Mouse (Mus musculus): Measurements from ENCODE around the gene Fh1. TPM values are rescaled to one million over a fixed set of nuclear protein-coding genes. Genes with fewer than 3 reads are reported as not detected.

Gene Fh1
- total and polyA plus RNA-seq, 3 experiments = 159 to 186 TPM; not detected in 1

DNA sequence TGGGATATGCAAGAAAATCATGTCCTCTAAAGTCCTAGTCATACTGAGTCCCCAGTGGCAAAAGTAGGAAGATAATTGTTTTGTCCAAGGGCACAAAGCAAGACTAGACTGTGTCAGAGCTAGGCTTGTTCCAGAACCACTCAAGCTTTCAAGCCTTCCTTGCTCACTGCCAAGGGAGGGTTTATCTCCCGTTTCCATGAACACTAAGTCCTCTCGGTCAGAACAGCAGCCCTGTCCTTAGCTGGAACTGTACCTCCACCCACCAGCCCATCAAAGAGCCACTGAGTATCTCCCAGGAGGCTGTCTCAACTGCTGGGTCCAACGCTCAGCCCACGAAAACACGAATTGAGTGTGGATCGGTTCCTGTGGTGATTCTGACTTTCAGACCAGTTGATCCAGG lies 49.7 kb upstream of the Fh1 start:
- no peak overlapping the region for H3K27ac ChIP-seq (ENCODE audit: control insufficient read depth, low read depth, low read length)
- no peak for DNase-seq (ENCODE audit: low read depth, low spot score)
- no peaks in the 10 kb centered on the region for H3K9me3 ChIP-seq (replicated peaks; ENCODE audit: insufficient read depth, low read length)
- H3K79me2 ChIP-seq (ENCODE audit: control insufficient read depth, insufficient read depth, low read length, poor library complexity) = no peaks in the 10 kb centered on the region
- no peaks in the 10 kb centered on the region for H3K27me3 ChIP-seq (ENCODE audit: control insufficient read depth in 1 of 2, insufficient read depth in 2 of 2, low read length in 2 of 2)
- no peak overlapping the region for H3K9ac ChIP-seq (ENCODE audit: control insufficient read depth, low read depth, low read length, poor library complexity, severe bottlenecking)
- no peaks in the 10 kb centered on the region for H3K4me1 ChIP-seq (ENCODE audit: control insufficient read depth in 1 of 2, insufficient read depth in 2 of 2, low read length in 2 of 2)
- no peak overlapping the region for H3K4me3 ChIP-seq (ENCODE audit: control insufficient read depth in 1 of 2, insufficient read depth in 1 of 2, low read depth in 2 of 2, low read length in 2 of 2)
- no peaks in the 10 kb centered on the region for H3K36me3 ChIP-seq (ENCODE audit: control insufficient read depth in 1 of 2, insufficient read depth in 2 of 2, low read length in 2 of 2)
- no peak for TF ChIP-seq MXI1 (IDR thresholded peaks at IDR 0.05; ENCODE audit: low read depth, low read length)
- no peak for TF ChIP-seq ETS1 (IDR thresholded peaks at IDR 0.05; ENCODE audit: low read depth, low read length)
- TF ChIP-seq ELF1 (IDR thresholded peaks at IDR 0.05; ENCODE audit: low read depth, low read length) = no peak
- no peak for TF ChIP-seq MAFK (IDR thresholded peaks at IDR 0.05; ENCODE audit: borderline replicate concordance, low read depth, low read length)
- TF ChIP-seq USF2 (IDR thresholded peaks at IDR 0.05; ENCODE audit: borderline replicate concordance in 1 of 2, insufficient read depth in 1 of 2, low read depth in 1 of 2, low read length in 2 of 2) = no peak

DNA sequence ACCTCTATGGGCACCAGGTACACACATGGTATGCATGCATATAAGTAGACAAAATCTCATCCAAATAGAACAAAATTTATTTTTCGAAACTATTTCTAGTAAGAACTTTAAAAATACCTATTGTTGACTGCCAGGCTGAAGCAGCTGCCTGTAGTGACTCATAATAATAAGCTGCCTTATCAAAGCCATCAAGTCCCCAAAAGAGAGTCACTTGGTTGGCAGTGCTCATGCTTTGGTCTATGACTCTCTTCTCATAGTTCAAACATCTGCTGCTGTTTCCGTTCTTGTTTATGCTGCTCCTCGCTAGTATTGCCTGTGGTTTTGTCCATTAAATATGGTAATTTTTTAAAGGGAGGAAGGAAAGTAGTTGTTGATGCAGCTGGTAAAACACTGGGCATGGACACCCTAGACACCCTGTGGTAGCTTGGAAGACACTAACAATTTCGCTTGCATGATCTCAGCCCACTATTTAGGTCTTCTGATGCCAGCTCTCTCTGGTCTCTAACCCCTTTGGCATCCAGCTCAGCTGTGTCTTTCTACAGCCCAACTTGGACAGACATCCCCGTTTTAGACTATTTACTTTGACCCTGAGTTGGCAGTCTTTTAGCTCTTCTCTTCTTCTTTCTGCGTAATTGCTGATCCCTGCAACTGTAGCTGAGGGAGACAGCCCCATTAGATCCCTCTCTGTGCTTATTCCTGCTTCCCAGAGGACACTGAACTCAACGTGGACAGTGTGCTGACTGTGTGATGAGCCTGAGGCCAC lies 48.3 kb upstream of the Fh1 start:
- Histone ChIP-seq H3K9ac (ENCODE audit: control insufficient read depth, low read depth, low read length, poor library complexity, severe bottlenecking) (no peak overlapping the region), H3K79me2 (ENCODE audit: control insufficient read depth, insufficient read depth, low read length, poor library complexity) (no peaks in the 10 kb centered on the region), H3K27me3 (ENCODE audit: control insufficient read depth in 1 of 2, insufficient read depth in 2 of 2, low read length in 2 of 2) (no peaks in the 10 kb centered on the region), H3K27ac (ENCODE audit: control insufficient read depth, low read depth, low read length) (no peak overlapping the region), H3K9me3 (replicated peaks; ENCODE audit: insufficient read depth, low read length) (no peaks in the 10 kb centered on the region), H3K4me3 (ENCODE audit: control insufficient read depth in 1 of 2, insufficient read depth in 1 of 2, low read depth in 2 of 2, low read length in 2 of 2) (no peak overlapping the region), H3K36me3 (ENCODE audit: control insufficient read depth in 1 of 2, insufficient read depth in 2 of 2, low read length in 2 of 2) (no peaks in the 10 kb centered on the region), H3K4me1 (ENCODE audit: control insufficient read depth in 1 of 2, insufficient read depth in 2 of 2, low read length in 2 of 2) (no peaks in the 10 kb centered on the region)
- no peak for TF ChIP-seq CHD2 (IDR thresholded peaks at IDR 0.05; ENCODE audit: low read length)
- no peak for TF ChIP-seq CHD1 (IDR thresholded peaks at IDR 0.05; ENCODE audit: low read depth, low read length)
- no peak for TF ChIP-seq ZC3H11A (IDR thresholded peaks at IDR 0.05; ENCODE audit: low read depth, low read length)
- TF ChIP-seq E2F4 (IDR thresholded peaks at IDR 0.05; ENCODE audit: borderline replicate concordance, low read depth, low read length) = no peak
- TF ChIP-seq NRF1 (IDR thresholded peaks at IDR 0.05; ENCODE audit: insufficient read depth, low read depth, low read length, poor library complexity, severe bottlenecking) = no peak
- no peak for TF ChIP-seq MAZ (IDR thresholded peaks at IDR 0.05; ENCODE audit: low read depth, low read length)
- TF ChIP-seq JUND (IDR thresholded peaks at IDR 0.05; ENCODE audit: low read depth, low read length) = no peak
- no peak for TF ChIP-seq UBTF (IDR thresholded peaks at IDR 0.05; ENCODE audit: borderline replicate concordance, insufficient read depth, low read depth, low read length)
- no peak for TF ChIP-seq POLR2AphosphoS2 (IDR thresholded peaks at IDR 0.05; ENCODE audit: low read length)
- no peak for TF ChIP-seq ETS1 (IDR thresholded peaks at IDR 0.05; ENCODE audit: low read depth, low read length)
- no peak for TF ChIP-seq MXI1 (IDR thresholded peaks at IDR 0.05; ENCODE audit: low read depth, low read length)
- TF ChIP-seq POLR2AphosphoS5 (IDR thresholded peaks at IDR 0.05; ENCODE audit: borderline replicate concordance, low read depth, low read length) = no peak
- TF ChIP-seq ZMIZ1 (IDR thresholded peaks at IDR 0.05; ENCODE audit: low read depth, low read length) = no peak
- TF ChIP-seq KAT2A (conservative IDR thresholded peaks at IDR 0.05; ENCODE audit: low read depth, low read length) = no peak
- TF ChIP-seq EP300 (IDR thresholded peaks at IDR 0.05; ENCODE audit: low read depth in 1 of 2, low read length in 2 of 2) = no peak
- no peak for TF ChIP-seq HCFC1 (IDR thresholded peaks at IDR 0.05; ENCODE audit: low read depth, low read length)
- TF ChIP-seq GABPA (IDR thresholded peaks at IDR 0.05; ENCODE audit: low read depth, low read length) = no peak
- no peak for TF ChIP-seq USF2 (IDR thresholded peaks at IDR 0.05; ENCODE audit: borderline replicate concordance in 1 of 2, insufficient read depth in 1 of 2, low read depth in 1 of 2, low read length in 2 of 2)
- TF ChIP-seq USF1 (IDR thresholded peaks at IDR 0.05; ENCODE audit: low read depth, low read length) = no peak
- no peak for TF ChIP-seq MYC (IDR thresholded peaks at IDR 0.05; ENCODE audit: low read depth, low read length)
- DNase-seq (ENCODE audit: low read depth, low spot score) = no peak

Data from MEL (cell line).